Mouse (Mus musculus): ENCODE data around the gene Pdzrn4. TPM values are rescaled to one million over a fixed set of nuclear protein-coding genes. Genes with fewer than 3 reads are reported as not detected.

Pdzrn4 gene
- total RNA-seq, 1 experiment = not detected

GRCm38 (mm10) chr15:92447708-92448147 is 51.0 kb downstream of the Pdzrn4 start:
- no peak for DNase-seq (ENCODE audit: low read depth, low spot score)
- no peak overlapping the region for H3K9ac ChIP-seq (ENCODE audit: insufficient read depth, low read depth, low read length, poor library complexity, severe bottlenecking)
- H3K27ac ChIP-seq (ENCODE audit: insufficient read depth, low read depth, low read length, poor library complexity, severe bottlenecking) = no peak overlapping the region
- no peaks in the 10 kb centered on the region for H3K4me1 ChIP-seq (ENCODE audit: control insufficient read depth in 2 of 2, insufficient read depth in 2 of 2, low read length in 2 of 2, poor library complexity in 1 of 2)
- H3K4me3 ChIP-seq (ENCODE audit: insufficient read depth in 1 of 2, low read depth in 1 of 2, low read length in 2 of 2, poor library complexity in 1 of 2, severe bottlenecking in 1 of 2) = no peak overlapping the region
- H3K9me3 ChIP-seq (ENCODE audit: control insufficient read depth, insufficient read depth, low read depth, low read length) = no peaks in the 10 kb centered on the region
- no peaks in the 10 kb centered on the region for H3K36me3 ChIP-seq (ENCODE audit: control insufficient read depth, insufficient read depth, low read length, poor library complexity, severe bottlenecking)
- TF ChIP-seq ZNF384 (IDR thresholded peaks at IDR 0.05; ENCODE audit: low read depth, low read length) (peak; percentile 55; the same call in 1 of the 2 replicates), ZC3H11A (IDR thresholded peaks at IDR 0.05; ENCODE audit: borderline replicate concordance, low read depth, low read length) (no peak)
- in situ Hi-C loops (cut with MboI; ENCODE audit: low sequenced_read_pairs in 2 of 2, unreplicated experiment in 2 of 2) = loop anchor here in 1 of 2 experiments (10.0 kb wide), 1 partner anchor 777 kb away; no protein-coding TSS in a partner anchor

DNA sequence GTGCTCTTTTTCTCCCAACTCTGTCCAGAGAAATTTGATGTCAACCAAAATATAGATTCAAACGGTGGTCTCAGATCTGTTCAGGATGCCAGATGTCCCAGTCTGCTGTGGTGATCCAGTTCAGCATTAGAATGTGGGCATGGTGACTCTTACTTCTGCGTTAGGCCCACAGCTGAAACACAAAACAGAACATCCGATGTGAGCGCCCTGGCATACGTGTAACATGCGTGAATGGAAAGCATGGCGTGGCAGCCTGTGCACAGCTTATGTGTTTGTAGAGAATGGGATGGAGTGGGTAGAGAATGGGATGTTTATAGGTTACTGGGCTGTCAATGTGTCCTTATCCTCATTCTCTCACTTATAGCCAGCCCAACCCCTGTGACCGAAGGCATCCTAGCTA is 52.4 kb downstream of the Pdzrn4 start:
- no peak overlapping the region for H3K9ac ChIP-seq (ENCODE audit: insufficient read depth, low read depth, low read length, poor library complexity, severe bottlenecking)
- no peaks in the 10 kb centered on the region for H3K9me3 ChIP-seq (ENCODE audit: control insufficient read depth, insufficient read depth, low read depth, low read length)
- H3K27ac ChIP-seq (ENCODE audit: insufficient read depth, low read depth, low read length, poor library complexity, severe bottlenecking) = no peak overlapping the region
- in situ Hi-C loops (cut with MboI; ENCODE audit: low sequenced_read_pairs in 2 of 2, unreplicated experiment in 2 of 2) = loop anchor here in 1 of 2 experiments (10.0 kb wide), 1 partner anchor 776 kb away; no protein-coding TSS in a partner anchor
- TF ChIP-seq ZC3H11A (IDR thresholded peaks at IDR 0.05; ENCODE audit: borderline replicate concordance, low read depth, low read length) (no peak), CHD2 (IDR thresholded peaks at IDR 0.05; ENCODE audit: low read depth, low read length) (no peak), HCFC1 (IDR thresholded peaks at IDR 0.05; ENCODE audit: borderline replicate concordance, insufficient read depth, low read length) (no peak), MAFK (IDR thresholded peaks at IDR 0.05; ENCODE audit: insufficient read depth, low read depth, low read length) (no peak), ZNF384 (IDR thresholded peaks at IDR 0.05; ENCODE audit: low read depth, low read length) (no peak)
- no peak overlapping the region for H3K4me3 ChIP-seq (ENCODE audit: insufficient read depth in 1 of 2, low read depth in 1 of 2, low read length in 2 of 2, poor library complexity in 1 of 2, severe bottlenecking in 1 of 2)
- no peaks in the 10 kb centered on the region for H3K36me3 ChIP-seq (ENCODE audit: control insufficient read depth, insufficient read depth, low read length, poor library complexity, severe bottlenecking)
- H3K4me1 ChIP-seq (ENCODE audit: control insufficient read depth in 2 of 2, insufficient read depth in 2 of 2, low read length in 2 of 2, poor library complexity in 1 of 2) = no peaks in the 10 kb centered on the region
- DNase-seq (ENCODE audit: low read depth, low spot score) = no peak

DNA sequence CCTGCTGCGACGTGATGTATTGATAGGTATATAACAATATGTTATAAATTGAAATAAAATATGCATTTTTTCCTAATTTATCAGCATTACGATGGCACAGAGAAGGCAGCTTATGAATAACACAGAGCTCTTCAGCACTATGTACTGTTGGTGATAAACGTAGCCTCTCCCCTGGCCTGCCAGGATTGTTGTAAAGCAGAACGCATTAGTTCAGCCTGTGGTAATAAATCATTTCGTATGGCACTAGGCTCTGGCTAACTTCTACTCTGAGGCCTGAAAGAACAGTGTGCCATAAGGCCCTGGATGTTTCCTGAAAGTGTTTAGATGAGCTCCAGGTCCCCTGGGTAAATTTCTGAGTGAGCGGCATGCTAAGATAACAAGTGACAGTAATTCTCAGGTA is 55.9 kb downstream of the Pdzrn4 start:
- in situ Hi-C loops (cut with MboI; ENCODE audit: low sequenced_read_pairs in 2 of 2, unreplicated experiment in 2 of 2) = no loop called here
- TF ChIP-seq HCFC1 (IDR thresholded peaks at IDR 0.05; ENCODE audit: borderline replicate concordance, insufficient read depth, low read length) = no peak

DNA sequence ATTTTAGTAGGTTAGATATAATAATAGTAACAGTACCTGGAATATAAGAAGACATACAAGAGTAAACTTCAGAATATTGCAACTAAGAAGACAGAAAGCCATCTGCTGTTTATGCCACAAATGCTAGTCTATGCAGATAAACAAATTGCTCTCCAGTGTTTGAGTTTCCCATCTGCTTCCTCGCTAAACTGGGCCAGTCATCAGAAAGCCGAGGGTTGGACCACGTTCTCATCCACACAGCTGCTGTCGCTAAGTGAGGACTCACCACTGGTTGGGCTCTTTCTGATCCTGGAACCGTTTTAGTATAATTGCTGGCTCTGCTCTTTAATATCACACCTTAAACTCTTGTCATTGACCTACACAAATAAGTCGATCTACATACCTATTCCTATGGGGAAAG is 85.5 kb downstream of the Pdzrn4 start:
- Histone ChIP-seq H3K36me3 (ENCODE audit: control insufficient read depth, insufficient read depth, low read length, poor library complexity, severe bottlenecking) (no peaks in the 10 kb centered on the region), H3K9ac (ENCODE audit: insufficient read depth, low read depth, low read length, poor library complexity, severe bottlenecking) (no peak overlapping the region), H3K9me3 (ENCODE audit: control insufficient read depth, insufficient read depth, low read depth, low read length) (no peaks in the 10 kb centered on the region), H3K27ac (ENCODE audit: insufficient read depth, low read depth, low read length, poor library complexity, severe bottlenecking) (no peak overlapping the region), H3K4me3 (ENCODE audit: insufficient read depth in 1 of 2, low read depth in 1 of 2, low read length in 2 of 2, poor library complexity in 1 of 2, severe bottlenecking in 1 of 2) (no peak overlapping the region), H3K4me1 (ENCODE audit: control insufficient read depth in 2 of 2, insufficient read depth in 2 of 2, low read length in 2 of 2, poor library complexity in 1 of 2) (no peaks in the 10 kb centered on the region)
- no peak for DNase-seq (ENCODE audit: low read depth, low spot score)
- TF ChIP-seq ZNF384 (IDR thresholded peaks at IDR 0.05; ENCODE audit: low read depth, low read length) (no peak), HCFC1 (IDR thresholded peaks at IDR 0.05; ENCODE audit: borderline replicate concordance, insufficient read depth, low read length) (no peak), ZC3H11A (IDR thresholded peaks at IDR 0.05; ENCODE audit: borderline replicate concordance, low read depth, low read length) (no peak), CHD2 (IDR thresholded peaks at IDR 0.05; ENCODE audit: low read depth, low read length) (no peak), MAFK (IDR thresholded peaks at IDR 0.05; ENCODE audit: insufficient read depth, low read depth, low read length) (no peak)
- in situ Hi-C loops (cut with MboI; ENCODE audit: low sequenced_read_pairs in 2 of 2, unreplicated experiment in 2 of 2) = no loop called here

More for the DNA sequence above, 55.9 kb downstream of the Pdzrn4 start:
- Histone ChIP-seq H3K9me3 (ENCODE audit: control insufficient read depth, insufficient read depth, low read depth, low read length) (no peaks in the 10 kb centered on the region), H3K27ac (ENCODE audit: insufficient read depth, low read depth, low read length, poor library complexity, severe bottlenecking) (no peak overlapping the region), H3K9ac (ENCODE audit: insufficient read depth, low read depth, low read length, poor library complexity, severe bottlenecking) (no peak overlapping the region), H3K36me3 (ENCODE audit: control insufficient read depth, insufficient read depth, low read length, poor library complexity, severe bottlenecking) (no peaks in the 10 kb centered on the region), H3K4me1 (ENCODE audit: control insufficient read depth in 2 of 2, insufficient read depth in 2 of 2, low read length in 2 of 2, poor library complexity in 1 of 2) (no peaks in the 10 kb centered on the region), H3K4me3 (ENCODE audit: insufficient read depth in 1 of 2, low read depth in 1 of 2, low read length in 2 of 2, poor library complexity in 1 of 2, severe bottlenecking in 1 of 2) (no peak overlapping the region)
- no peak for DNase-seq (ENCODE audit: low read depth, low spot score)

- no peak overlapping the region for H3K9ac ChIP-seq (ENCODE audit: insufficient read depth, low read depth, low read length, poor library complexity, severe bottlenecking)
- H3K4me1 ChIP-seq (ENCODE audit: control insufficient read depth in 2 of 2, insufficient read depth in 2 of 2, low read length in 2 of 2, poor library complexity in 1 of 2) = no peaks in the 10 kb centered on the region
- in situ Hi-C loops (cut with MboI; ENCODE audit: low sequenced_read_pairs in 2 of 2, unreplicated experiment in 2 of 2) = no loop called here
- H3K36me3 ChIP-seq (ENCODE audit: control insufficient read depth, insufficient read depth, low read length, poor library complexity, severe bottlenecking) = no peaks in the 10 kb centered on the region
- no peak overlapping the region for H3K27ac ChIP-seq (ENCODE audit: insufficient read depth, low read depth, low read length, poor library complexity, severe bottlenecking)
- no peak for TF ChIP-seq HCFC1 (IDR thresholded peaks at IDR 0.05; ENCODE audit: borderline replicate concordance, insufficient read depth, low read length)
- no peak for TF ChIP-seq CHD2 (IDR thresholded peaks at IDR 0.05; ENCODE audit: low read depth, low read length)
- TF ChIP-seq MAFK (IDR thresholded peaks at IDR 0.05; ENCODE audit: insufficient read depth, low read depth, low read length) = no peak
- no peak for TF ChIP-seq ZC3H11A (IDR thresholded peaks at IDR 0.05; ENCODE audit: borderline replicate concordance, low read depth, low read length)
- no peak for TF ChIP-seq ZNF384 (IDR thresholded peaks at IDR 0.05; ENCODE audit: low read depth, low read length)
- no peak for DNase-seq (ENCODE audit: low read depth, low spot score)
- no peak overlapping the region for H3K4me3 ChIP-seq (ENCODE audit: insufficient read depth in 1 of 2, low read depth in 1 of 2, low read length in 2 of 2, poor library complexity in 1 of 2, severe bottlenecking in 1 of 2)
- no peaks in the 10 kb centered on the region for H3K9me3 ChIP-seq (ENCODE audit: control insufficient read depth, insufficient read depth, low read depth, low read length)
Observed at GRCm38 (mm10) chr15:92491376-92491775, 94.7 kb downstream of the Pdzrn4 start.

All from ES-E14 (cell line).